Mouse (Mus musculus) heart, embryonic 14.5 days (tissue): ENCODE measurements around the gene Trafd1. TPM values are rescaled to one million over a fixed set of nuclear protein-coding genes. Genes with fewer than 3 reads are reported as not detected.

Source experiments
- ATAC-seq: fragments of 200-750 bp; cut with Nextera tagmentation; 2 replicates; pipeline ENCODE4 v1.8.0; 2017; ENCODE audit warnings: low read depth, moderate TSS enrichment; ENCODE audit not compliant: insufficient number of reproducible peaks, insufficient read depth, low FRiP score
- H3K27ac ChIP-seq, 2 experiments: fragments of 200-500 bp in 1 of 2; fragments of 300-500 bp in 1 of 2; sonication (generic) in 1 of 2; replicated peaks in 1 of 2; 2 replicates each; pipeline ENCODE4 v1.5.1; 2012 to 2014; ENCODE audit warnings: low read depth in 2 of 2, low read length in 2 of 2, control low read depth in 1 of 2, mild to moderate bottlenecking in 1 of 2, mixed read lengths in 1 of 2; ENCODE audit not compliant: control insufficient read depth in 1 of 2, insufficient read depth in 1 of 2
- H3K27me3 ChIP-seq: fragments of 300-500 bp; sonication (generic); 2 replicates; pipeline ENCODE4 v1.6.1; 2014; ENCODE audit warnings: mild to moderate bottlenecking, low read length, control low read depth; ENCODE audit not compliant: control insufficient read depth, insufficient read depth
- H3K36me3 ChIP-seq: fragments of 300-500 bp; sonication (generic); 2 replicates; pipeline ENCODE4 v1.6.1; 2014; ENCODE audit warnings: mild to moderate bottlenecking, control low read depth, low read length, mixed read lengths; ENCODE audit not compliant: control insufficient read depth, insufficient read depth
- H3K4me1 ChIP-seq, 2 experiments: fragments of 200-500 bp in 1 of 2; fragments of 300-500 bp in 1 of 2; sonication (generic) in 1 of 2; 2 replicates each; pipeline ENCODE4 v1.6.1; 2012 to 2014; ENCODE audit warnings: low read length in 2 of 2, control low read depth in 1 of 2, mixed read lengths in 1 of 2; ENCODE audit not compliant: control insufficient read depth in 2 of 2, insufficient read depth in 2 of 2
- H3K4me2 ChIP-seq: fragments of 300-500 bp; sonication (generic); 2 replicates; pipeline ENCODE4 v1.6.1; 2014; ENCODE audit warnings: mild to moderate bottlenecking, low read length
- H3K4me3 ChIP-seq, 2 experiments: fragments of 200-500 bp in 1 of 2; fragments of 300-500 bp in 1 of 2; sonication (generic) in 1 of 2; 2 replicates each; pipeline ENCODE4 v1.5.1; 2012 to 2014; ENCODE audit warnings: low read length in 2 of 2, mild to moderate bottlenecking in 2 of 2, control low read depth in 1 of 2, low read depth in 1 of 2, moderate library complexity in 1 of 2; ENCODE audit not compliant: control insufficient read depth in 1 of 2, insufficient read depth in 1 of 2
- H3K9ac ChIP-seq: fragments of 300-500 bp; sonication (generic); 2 replicates; pipeline ENCODE4 v1.6.1; 2014; ENCODE audit warnings: mild to moderate bottlenecking, low read length
- H3K9me3 ChIP-seq: fragments of 300-500 bp; sonication (generic); 2 replicates; pipeline ENCODE4 v1.6.1; 2016; ENCODE audit warnings: low read length, control low read depth; ENCODE audit not compliant: control insufficient read depth
- WGBS: fragments of 180-500 bp; shearing (Covaris S2); extraction: QIAGEN DNeasy Blood & Tissue Kit; methylation state at CpG from one replicate; pipeline ENCODE4 v1.1.7; 2014; 5-methylcytosine and 5-hydroxymethylcytosine counted together
- polyA plus RNA-seq: library from polyadenylated mRNA; unstranded; fragments of >200 nt; fragmentation: Nextera tagmentation; extraction: Ambion mirVana; gene quantifications from 2 replicates; pipeline ENCODE4 v1.2.1, GENCODE M21; 2014

Gene Trafd1
- polyA plus RNA-seq, 1 experiment from 2014 or later, result 71.3 TPM

DNA sequence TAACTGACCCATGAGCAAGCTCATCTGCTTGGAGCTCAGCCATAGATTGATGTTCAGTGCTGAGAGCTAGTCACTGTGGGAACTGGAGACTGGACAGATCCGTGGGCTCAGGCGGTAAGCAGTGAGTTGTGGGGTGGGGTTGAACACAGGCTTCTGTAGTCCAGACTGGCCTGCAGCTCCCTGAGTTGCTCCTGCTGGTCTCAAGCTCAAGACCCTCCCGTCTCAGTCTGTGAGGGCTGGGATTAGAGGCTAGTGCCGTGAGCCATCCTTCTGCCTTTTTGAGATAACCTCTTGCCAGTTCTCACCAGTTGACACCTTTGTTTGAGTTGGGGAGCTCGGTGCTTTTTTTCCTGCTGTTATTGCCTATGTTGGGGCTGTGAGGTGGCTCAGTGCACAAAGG, 15.4 kb upstream of the Trafd1 start:
- 70% methylated on average over 5 of the region's 5 CpGs for WGBS
- Histone ChIP-seq H3K4me2 (no peak overlapping the region), H3K36me3 (peaks cover 18% of the 10 kb centered on the region; the same call in 1 of the 2 replicates), H3K4me1 (peaks cover 8 to 18% of the 10 kb centered on the region in 2 experiments), H3K9me3 (no peaks in the 10 kb centered on the region), H3K27me3 (no peaks in the 10 kb centered on the region), H3K4me3 (no peak overlapping the region), H3K9ac (no peak overlapping the region; the same call in 1 of the 2 replicates), H3K27ac (no peak overlapping the region)
- ATAC-seq, result no peak

DNA sequence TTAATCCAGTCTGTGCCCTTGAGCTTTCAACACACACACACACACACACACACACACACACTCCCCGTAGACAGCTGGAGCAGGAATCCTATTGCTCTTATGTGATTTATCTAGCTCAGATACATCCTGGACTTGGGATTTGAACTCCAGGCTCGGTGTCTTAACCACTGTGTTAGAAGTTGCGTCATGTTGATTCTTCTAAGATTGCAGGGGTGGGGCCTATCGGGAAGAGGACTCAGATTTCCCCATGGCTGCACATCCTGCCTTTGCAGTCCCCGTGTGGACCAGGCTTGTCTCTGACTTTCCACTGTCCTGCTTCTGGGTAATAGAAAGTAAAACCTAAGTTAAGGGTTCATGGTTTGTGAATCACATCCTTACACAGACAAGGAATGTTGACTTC, 14.6 kb upstream of the Trafd1 start:
- Histone ChIP-seq H3K4me1 (peaks cover 8 to 18% of the 10 kb centered on the region in 2 experiments), H3K27ac (no peak overlapping the region), H3K9me3 (no peaks in the 10 kb centered on the region), H3K9ac (no peak overlapping the region), H3K36me3 (peaks cover 18% of the 10 kb centered on the region; the same call in 1 of the 2 replicates), H3K27me3 (no peaks in the 10 kb centered on the region), H3K4me3 (no peak overlapping the region), H3K4me2 (no peak overlapping the region)
- no peak for ATAC-seq
- 60% methylated on average over 5 of the region's 5 CpGs for WGBS

DNA sequence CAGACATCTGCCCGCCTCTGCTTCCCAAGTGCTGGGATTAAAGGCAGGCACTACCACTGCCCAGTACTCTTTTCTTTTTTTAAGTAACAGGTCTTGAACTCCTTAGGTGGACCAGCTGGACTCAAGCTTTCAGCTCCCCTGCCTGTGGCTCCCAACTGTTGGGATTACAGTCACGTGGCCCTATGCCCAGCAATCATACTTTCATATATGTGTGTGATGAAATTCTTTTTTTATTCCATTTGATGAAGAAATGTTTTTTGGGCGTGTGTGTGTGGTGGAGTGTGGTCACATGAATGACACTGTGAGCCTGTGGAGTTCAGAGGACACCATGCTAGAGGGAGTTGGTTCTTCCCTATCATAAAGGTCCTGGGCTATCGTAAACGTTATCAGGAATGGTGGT, 14.1 kb upstream of the Trafd1 start:
- Histone ChIP-seq H3K27ac (no peak overlapping the region), H3K27me3 (no peaks in the 10 kb centered on the region), H3K4me1 (peaks cover 8 to 14% of the 10 kb centered on the region in 2 experiments), H3K36me3 (peaks cover 18% of the 10 kb centered on the region; the same call in 1 of the 2 replicates), H3K4me2 (peak overlapping the region; percentile 95; the same call in 1 of the 2 replicates), H3K9ac (no peak overlapping the region; the same call in 1 of the 2 replicates), H3K4me3 (no peak overlapping the region), H3K9me3 (no peaks in the 10 kb centered on the region)
- no peak for ATAC-seq
- WGBS, result 84% methylated on average over 5 of the region's 5 CpGs

DNA sequence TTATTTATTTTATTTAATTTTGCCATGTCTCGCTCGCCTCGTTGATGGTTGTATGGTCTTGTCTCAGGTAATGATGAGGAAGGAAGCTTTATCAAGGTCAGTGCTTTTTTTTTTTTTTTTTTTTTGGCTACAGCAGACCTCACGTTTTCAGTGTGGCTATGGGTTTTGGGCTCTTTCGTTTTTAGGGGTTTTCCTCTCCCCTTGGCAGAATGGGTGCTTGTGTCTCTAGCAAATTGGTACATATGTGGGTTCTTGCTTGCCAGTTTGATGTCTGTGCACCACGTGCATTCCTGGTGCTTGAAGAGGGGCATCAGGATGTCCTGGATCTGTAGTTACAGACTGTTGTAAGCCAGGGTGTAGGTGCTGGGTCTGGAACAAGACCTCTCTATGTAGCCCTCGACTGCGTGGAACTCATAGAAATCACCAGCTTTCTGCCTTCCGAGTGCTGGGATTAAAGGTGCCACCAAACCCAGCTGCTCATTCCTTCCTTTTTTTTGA, 13.6 kb upstream of the Trafd1 start:
- Histone ChIP-seq H3K27me3 (no peaks in the 10 kb centered on the region), H3K4me1 (peaks cover 8 to 14% of the 10 kb centered on the region in 2 experiments), H3K4me2 (peak overlapping the region; percentile 95), H3K27ac (no peak overlapping the region), H3K9ac (peak overlapping the region; percentile 94), H3K4me3 (peak overlapping the region; percentile 10 to 95; a peak in 3 of 4 replicates), H3K9me3 (no peaks in the 10 kb centered on the region), H3K36me3 (peaks cover 18% of the 10 kb centered on the region; the same call in 1 of the 2 replicates)
- no peak for ATAC-seq
- 50% methylated on average over 9 of the region's 9 CpGs for WGBS

DNA sequence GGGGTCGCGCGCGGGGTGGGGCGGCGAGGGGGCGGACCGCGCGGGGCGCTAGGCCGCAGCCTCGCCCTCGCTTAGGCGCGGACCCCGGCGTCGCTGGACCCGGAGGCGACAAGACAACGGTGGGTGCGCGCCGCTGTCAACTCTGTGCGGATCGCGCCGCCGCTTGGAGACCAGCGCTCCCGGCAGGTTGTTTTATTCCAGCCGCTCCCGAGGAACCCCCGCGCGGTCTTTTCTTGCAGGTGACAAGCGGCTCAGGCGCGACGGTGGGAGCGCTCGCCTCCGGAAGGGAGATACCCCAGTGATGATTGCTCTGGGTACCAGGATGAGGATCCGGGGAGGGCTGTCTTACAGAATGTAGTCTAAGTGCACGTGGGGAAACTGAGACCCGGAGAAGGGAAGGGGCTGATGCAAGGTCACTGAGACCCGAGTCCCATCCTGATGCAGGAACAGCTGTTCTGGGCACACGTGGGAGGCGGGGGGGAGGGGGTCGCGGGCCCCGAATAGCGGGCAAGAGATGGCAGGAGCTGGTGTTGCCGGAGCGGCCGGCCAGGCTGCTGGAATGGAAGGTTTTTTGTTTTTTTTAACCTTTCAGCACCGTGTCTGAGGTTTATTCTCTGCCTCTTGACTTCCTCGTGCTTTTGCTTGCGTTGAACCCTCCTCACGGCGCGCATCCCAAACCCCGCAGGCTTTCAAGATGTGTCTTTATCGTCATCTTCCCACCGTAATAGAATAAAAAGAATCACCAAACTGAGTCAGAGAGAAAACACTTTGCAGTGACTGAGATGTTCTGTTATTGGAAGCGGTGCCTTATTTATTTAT, 12.9 kb upstream of the Trafd1 start:
- Histone ChIP-seq H3K9ac (peak overlapping the region; percentile 94), H3K27ac (peak overlapping the region in 1 of 2 experiments; percentile 80; a peak in 2 of 4 replicates), H3K9me3 (no peaks in the 10 kb centered on the region), H3K4me3 (peak overlapping the region; percentile 84 to 95), H3K4me1 (peaks cover 6 to 14% of the 10 kb centered on the region in 2 experiments), H3K4me2 (peak overlapping the region; percentile 95), H3K36me3 (peaks cover 18% of the 10 kb centered on the region; the same call in 1 of the 2 replicates), H3K27me3 (no peaks in the 10 kb centered on the region)
- ATAC-seq, result peak; percentile 78
- WGBS, result under 1% methylated on average over 67 of the region's 67 CpGs

DNA sequence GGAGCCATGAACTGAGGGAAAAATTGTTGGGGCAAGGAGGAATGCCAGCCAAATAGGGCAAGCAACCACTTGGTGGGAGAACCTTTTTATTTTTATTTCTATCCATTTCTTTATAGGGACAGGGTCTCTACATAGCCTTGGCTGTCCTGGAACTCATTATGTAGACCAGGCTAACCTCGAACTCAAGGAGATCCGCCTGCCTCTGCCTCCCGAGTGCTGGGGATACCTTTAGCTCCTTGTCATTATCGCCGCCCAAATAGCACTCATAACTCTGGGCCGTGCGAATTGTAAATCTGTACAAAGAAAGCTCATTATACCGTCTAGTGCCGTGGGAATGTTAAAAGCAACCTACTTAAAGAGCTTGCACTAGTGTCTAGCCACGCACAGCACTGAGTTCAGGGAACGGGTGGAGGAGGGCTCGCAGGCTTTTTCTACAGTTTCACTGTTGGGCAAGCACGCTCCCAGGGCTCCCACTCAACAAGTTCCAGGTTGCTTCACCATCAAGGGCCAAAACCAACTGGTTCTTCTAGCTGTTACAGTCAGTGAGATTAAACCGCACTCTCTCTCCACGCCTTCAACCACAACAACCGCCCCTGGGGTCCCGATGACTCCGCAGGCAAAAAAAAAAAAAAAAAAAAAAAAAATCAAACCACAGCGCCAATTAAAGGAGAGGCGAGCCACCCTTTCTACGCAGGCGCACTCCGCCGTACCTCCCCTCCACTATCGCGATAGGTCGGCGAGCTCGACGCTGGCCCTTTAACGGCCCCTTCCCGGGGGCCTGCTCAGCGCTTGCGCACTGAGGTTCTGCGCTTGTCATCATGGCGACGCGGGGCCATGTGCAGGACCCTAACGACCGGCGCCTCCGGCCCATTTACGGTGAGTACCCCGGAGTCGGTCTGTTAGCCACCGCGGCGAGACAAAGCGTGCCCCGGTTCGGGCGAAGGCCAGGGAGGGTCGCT, 12.0 kb upstream of the Trafd1 start, which contains the start of gene Naa25:
TSS of gene Naa25 (plus strand) at position 750 of the 959 bp plus-strand sequence.
- 9% methylated on average over 53 of the region's 53 CpGs for WGBS
- H3K36me3 ChIP-seq, result peaks cover 12% of the 10 kb centered on the region; the same call in 1 of the 2 replicates
- H3K4me2 ChIP-seq, result peak within 1 kb of the TSS; percentile 95
- H3K27me3 ChIP-seq, result no peaks in the 10 kb centered on the region
- H3K9ac ChIP-seq, result peak within 1 kb of the TSS; percentile 94
- H3K4me1 ChIP-seq, result peaks cover 6 to 14% of the 10 kb centered on the region in 2 experiments
- peak within 1 kb of the TSS; percentile 84 to 95 for H3K4me3 ChIP-seq
- H3K9me3 ChIP-seq, result no peaks in the 10 kb centered on the region
- peak; percentile 95 for ATAC-seq
- H3K27ac ChIP-seq, result peak within 1 kb of the TSS; percentile 79 to 80

DNA sequence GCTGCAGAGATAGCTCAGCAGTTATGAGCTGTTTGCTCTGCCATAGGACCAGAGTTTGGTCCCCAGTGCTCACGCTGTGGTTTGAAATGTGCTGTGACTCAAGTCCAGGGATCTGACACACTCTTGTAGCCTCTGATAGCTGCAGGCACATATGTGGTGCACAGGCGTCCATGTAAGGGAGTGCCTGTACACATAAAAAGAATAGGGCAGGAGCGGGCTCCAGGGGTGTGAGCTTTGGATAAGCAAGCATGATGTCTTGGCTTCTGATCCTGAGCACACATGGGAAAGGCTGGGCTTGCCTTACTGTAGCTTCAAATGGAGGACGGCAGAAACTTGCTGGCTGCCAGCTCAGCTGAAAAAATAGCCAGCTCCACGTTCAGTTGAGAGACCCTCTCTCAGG, 10.2 kb upstream of the Trafd1 start:
- 77% methylated on average over 5 of the region's 5 CpGs for WGBS
- no peaks in the 10 kb centered on the region for H3K27me3 ChIP-seq
- ATAC-seq, result no peak

More for the DNA sequence above, 10.2 kb upstream of the Trafd1 start:
- Histone ChIP-seq H3K4me1 (peaks cover 6 to 14% of the 10 kb centered on the region in 2 experiments), H3K4me3 (no peak overlapping the region), H3K4me2 (no peak overlapping the region), H3K27ac (no peak overlapping the region), H3K36me3 (0 out of 2 replicates have a peak, but pooled peaks cover 3% of the 10 kb centered on the region), H3K9ac (no peak overlapping the region), H3K9me3 (no peaks in the 10 kb centered on the region)
